Mouse (Mus musculus): Measurements from ENCODE around the gene Cyb561d1. TPM values are rescaled to one million over a fixed set of nuclear protein-coding genes. Genes with fewer than 3 reads are reported as not detected.
A peak's percentile ranks its signal among the peaks of the same experiment; 100 is the strongest.

Cyb561d1 gene
- total and polyA plus RNA-seq, 3 experiments: 2.2 to 4.1 (median 2.6) TPM

- no peaks in the 10 kb centered on the region for H3K79me2 ChIP-seq (replicated peaks; ENCODE audit: control insufficient read depth, extremely low read depth, insufficient read depth, poor library complexity, severe bottlenecking)
- no peaks in the 10 kb centered on the region for H3K9me3 ChIP-seq (replicated peaks; ENCODE audit: low read length)
- dilution Hi-C loops (cut with MboI; ENCODE audit: extremely low pct_ligation_motif_present, extremely low pct_unique_long_range_greater_than_20kb, low sequenced_read_pairs): no loop called here
- in situ Hi-C loops (cut with MboI; ENCODE audit: low pct_ligation_motif_present, low pct_unique_long_range_greater_than_20kb, low sequenced_read_pairs): no loop called here
- H3K27ac ChIP-seq (ENCODE audit: insufficient read depth, low read depth): no peak overlapping the region
- no peak for DNase-seq (ENCODE audit: extremely low read depth)
- no peaks in the 10 kb centered on the region for H3K36me3 ChIP-seq (replicated peaks in 1 of 2; ENCODE audit: control insufficient read depth in 1 of 2, insufficient read depth in 1 of 2, low read length in 1 of 2)
- H3K4me3 ChIP-seq (replicated peaks in 1 of 3; ENCODE audit: low read depth in 2 of 3, low read length in 2 of 3, poor library complexity in 1 of 3): no peak overlapping the region
- TF ChIP-seq SIN3A (IDR thresholded peaks at IDR 0.05; ENCODE audit: low read length) (0 out of 2 replicates have a peak, but pooled peaks have one; percentile 46), MXI1 (IDR thresholded peaks at IDR 0.05; ENCODE audit: low read depth, low read length) (peak; percentile 87), NELFE (IDR thresholded peaks at IDR 0.05; ENCODE audit: low read depth, low read length) (no peak)
- H3K4me2 ChIP-seq (ENCODE audit: insufficient read depth, low read depth, poor library complexity, severe bottlenecking): no peak overlapping the region
- peaks cover 0 to 5% of the 10 kb centered on the region in 2 experiments; a peak in 2 of 4 replicates for H3K4me1 ChIP-seq (ENCODE audit: control insufficient read depth in 1 of 2, insufficient read depth in 2 of 2)
- peaks cover 78% of the 10 kb centered on the region for H3K27me3 ChIP-seq (replicated peaks)
- no peak overlapping the region for H3K9ac ChIP-seq (ENCODE audit: insufficient read depth, low read depth)
Measured at GRCm38 (mm10) chr3:108214734-108215133, 13.7 kb upstream of the Cyb561d1 start.

- in situ Hi-C loops (cut with MboI; ENCODE audit: low pct_ligation_motif_present, low pct_unique_long_range_greater_than_20kb, low sequenced_read_pairs) (no loop called here), dilution Hi-C loops (cut with MboI; ENCODE audit: extremely low pct_ligation_motif_present, extremely low pct_unique_long_range_greater_than_20kb, low sequenced_read_pairs) (no loop called here)
- H3K4me3 ChIP-seq (replicated peaks in 1 of 3; ENCODE audit: low read depth in 2 of 3, low read length in 2 of 3, poor library complexity in 1 of 3): no peak overlapping the region
- H3K4me1 ChIP-seq (ENCODE audit: control insufficient read depth in 1 of 2, insufficient read depth in 2 of 2): peaks cover 5 to 20% of the 10 kb centered on the region in 2 experiments; a peak in 3 of 4 replicates
- H3K27me3 ChIP-seq (replicated peaks): peaks cover 57% of the 10 kb centered on the region
- H3K36me3 ChIP-seq (replicated peaks in 1 of 2; ENCODE audit: control insufficient read depth in 1 of 2, insufficient read depth in 1 of 2, low read length in 1 of 2): peaks cover 0 to 10% of the 10 kb centered on the region in 2 experiments
- TF ChIP-seq GABPA (IDR thresholded peaks at IDR 0.05; ENCODE audit: insufficient replicate concordance, low read depth, low read length) (no peak), CTCF (conservative IDR thresholded peaks at IDR 0.05 in 1 of 2, IDR thresholded peaks at IDR 0.05 in 1 of 2; ENCODE audit: low read depth in 2 of 2, low read length in 2 of 2) (peak in 1 of 2 experiments; percentile 17; a peak in 1 of 4 replicates), MXI1 (IDR thresholded peaks at IDR 0.05; ENCODE audit: low read depth, low read length) (no peak)
- H3K9me3 ChIP-seq (replicated peaks; ENCODE audit: low read length): no peaks in the 10 kb centered on the region
- no peak overlapping the region for H3K27ac ChIP-seq (ENCODE audit: insufficient read depth, low read depth)
- no peak overlapping the region for H3K9ac ChIP-seq (ENCODE audit: insufficient read depth, low read depth)
- H3K79me2 ChIP-seq (replicated peaks; ENCODE audit: control insufficient read depth, extremely low read depth, insufficient read depth, poor library complexity, severe bottlenecking): no peaks in the 10 kb centered on the region
- no peak for DNase-seq (ENCODE audit: extremely low read depth)
- H3K4me2 ChIP-seq (ENCODE audit: insufficient read depth, low read depth, poor library complexity, severe bottlenecking): no peak overlapping the region
Measured at GRCm38 (mm10) chr3:108212406-108212805, 11.4 kb upstream of the Cyb561d1 start.

DNA sequence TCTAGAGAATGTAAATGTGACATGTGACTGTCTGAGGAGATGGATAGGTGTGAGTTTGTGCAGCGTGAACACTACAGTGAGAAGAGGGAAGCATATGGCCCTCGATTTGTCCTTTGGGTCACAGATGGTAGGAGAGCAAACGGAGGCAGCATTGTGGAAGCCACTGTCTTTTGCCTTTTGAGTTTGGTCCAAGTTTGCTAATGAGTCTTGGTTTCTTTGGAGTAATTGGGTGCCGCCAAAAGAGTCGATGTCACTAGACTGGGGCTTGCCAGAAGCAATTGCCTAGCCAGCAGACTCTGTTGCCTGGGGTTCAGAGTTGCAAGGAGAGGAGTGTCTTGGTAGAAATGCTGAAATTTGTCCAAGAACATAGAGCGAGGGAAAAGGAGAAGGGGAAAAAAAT lies 10.8 kb upstream of the Cyb561d1 start:
- H3K79me2 ChIP-seq (replicated peaks; ENCODE audit: control insufficient read depth, extremely low read depth, insufficient read depth, poor library complexity, severe bottlenecking): no peaks in the 10 kb centered on the region
- no peak for DNase-seq (ENCODE audit: extremely low read depth)
- in situ Hi-C loops (cut with MboI; ENCODE audit: low pct_ligation_motif_present, low pct_unique_long_range_greater_than_20kb, low sequenced_read_pairs): no loop called here
- no peak overlapping the region for H3K4me2 ChIP-seq (ENCODE audit: insufficient read depth, low read depth, poor library complexity, severe bottlenecking)
- H3K27me3 ChIP-seq (replicated peaks): peaks cover 52% of the 10 kb centered on the region
- TF ChIP-seq MAZ (IDR thresholded peaks at IDR 0.05; ENCODE audit: low read depth, low read length): no peak
- TF ChIP-seq SIN3A (IDR thresholded peaks at IDR 0.05; ENCODE audit: low read length): no peak
- no peak for TF ChIP-seq USF2 (conservative IDR thresholded peaks at IDR 0.05; ENCODE audit: low read depth, low read length)
- no peak for TF ChIP-seq MEF2A (IDR thresholded peaks at IDR 0.05; ENCODE audit: borderline replicate concordance, low read depth, low read length)
- no peak for TF ChIP-seq PAX5 (IDR thresholded peaks at IDR 0.05; ENCODE audit: low read length)
- no peak for TF ChIP-seq MAFK (IDR thresholded peaks at IDR 0.05; ENCODE audit: insufficient replicate concordance, low read length)
- TF ChIP-seq MAX (IDR thresholded peaks at IDR 0.05; ENCODE audit: low read length): no peak
- no peaks in the 10 kb centered on the region for H3K9me3 ChIP-seq (replicated peaks; ENCODE audit: low read length)
- H3K36me3 ChIP-seq (replicated peaks in 1 of 2; ENCODE audit: control insufficient read depth in 1 of 2, insufficient read depth in 1 of 2, low read length in 1 of 2): peaks cover 0 to 16% of the 10 kb centered on the region in 2 experiments
- H3K9ac ChIP-seq (ENCODE audit: insufficient read depth, low read depth): no peak overlapping the region
- dilution Hi-C loops (cut with MboI; ENCODE audit: extremely low pct_ligation_motif_present, extremely low pct_unique_long_range_greater_than_20kb, low sequenced_read_pairs): no loop called here
- H3K4me3 ChIP-seq (replicated peaks in 1 of 3; ENCODE audit: low read depth in 2 of 3, low read length in 2 of 3, poor library complexity in 1 of 3): no peak overlapping the region
- H3K4me1 ChIP-seq (ENCODE audit: control insufficient read depth in 1 of 2, insufficient read depth in 2 of 2): peaks cover 5 to 20% of the 10 kb centered on the region in 2 experiments; a peak in 3 of 4 replicates
- no peak overlapping the region for H3K27ac ChIP-seq (ENCODE audit: insufficient read depth, low read depth)
